Mouse (Mus musculus) kidney, adult 2 months (tissue): ENCODE results near the gene Gtf2h3. TPM values are rescaled to one million over a fixed set of nuclear protein-coding genes. Genes with fewer than 3 reads are reported as not detected.
A peak's percentile ranks its signal among the peaks of the same experiment; 100 is the strongest.
"Not testable (repeated sequence)": the region's sequence is repeated elsewhere in the genome, so short reads cannot be mapped to it uniquely, and the experiment has no call there.

Source experiments
- DNase-seq: peaks from one replicate; pipeline ENCODE4 v3.0.0; 2021
- H3K27ac ChIP-seq: fragments of 200-500 bp; 2 replicates; pipeline ENCODE4 v1.5.1; 2012; ENCODE audit warnings: low read depth, low read length, control low read depth, inconsistent platforms; ENCODE audit not compliant: insufficient read depth
- H3K27me3 ChIP-seq: fragments of 200-500 bp; replicated peaks from 2 replicates; pipeline ENCODE4 v1.6.1; 2012; ENCODE audit warnings: mild to moderate bottlenecking, moderate library complexity, low read length, inconsistent platforms; ENCODE audit not compliant: control insufficient read depth, insufficient read depth
- H3K36me3 ChIP-seq: fragments of 200-500 bp; 2 replicates; pipeline ENCODE4 v1.6.1; 2012; ENCODE audit warnings: mild to moderate bottlenecking, moderate library complexity, low read length, inconsistent platforms; ENCODE audit not compliant: control insufficient read depth, insufficient read depth
- H3K4me1 ChIP-seq: fragments of 200-500 bp; 2 replicates; pipeline ENCODE4 v1.6.1; 2011; ENCODE audit warnings: low read length; ENCODE audit not compliant: control insufficient read depth, insufficient read depth
- H3K4me3 ChIP-seq: fragments of 200-500 bp; 2 replicates; pipeline ENCODE4 v1.5.1; 2011; ENCODE audit warnings: mild to moderate bottlenecking, low read depth, low read length, control low read depth; ENCODE audit not compliant: insufficient read depth
- CTCF ChIP-seq: fragments of 200-500 bp; conservative IDR thresholded peaks from 2 replicates; pipeline ENCODE4 v1.5.1; 2011; ENCODE audit warnings: low read depth, mild to moderate bottlenecking, control low read depth, low read length, moderate library complexity, mixed read lengths; ENCODE audit not compliant: insufficient read depth, insufficient read length
- POLR2A ChIP-seq: fragments of 200-500 bp; IDR thresholded peaks from one replicate; pipeline ENCODE4 v1.6.1; 2011; ENCODE audit warnings: low read depth, low read length, control low read depth
- WGBS: fragments of 180-500 bp; shearing (Covaris S2); methylation state at CpG from one replicate; pipeline ENCODE4 v1.1.7; 2018; 5-methylcytosine and 5-hydroxymethylcytosine counted together
- polyA plus RNA-seq: library from polyadenylated mRNA; depleted of rRNA; stranded (reverse); fragments of >200 nt; gene quantifications from 2 replicates; pipeline ENCODE4 v1.2.3, GENCODE M21; 2012

Gene Gtf2h3
- polyA plus RNA-seq, 1 experiment: 34.5 TPM

- WGBS: 95% methylated on average over 9 of the region's 9 CpGs
- Histone ChIP-seq H3K27ac (no peak overlapping the region), H3K4me3 (no peak overlapping the region), H3K36me3 (no peaks in the 10 kb centered on the region), H3K4me1 (peaks cover 5% of the 10 kb centered on the region), H3K27me3 (no peaks in the 10 kb centered on the region)
- DNase-seq: no peak
- TF ChIP-seq CTCF (no peak), POLR2A (no peak)
These were observed 45.4 kb downstream of the Gtf2h3 start for GRCm38 (mm10) chr5:124624291-124624690.

GRCm38 (mm10) chr5:124628448-124629363 lies 49.8 kb downstream of the Gtf2h3 start, which contains the start of gene Atp6v0a2:
Gene Atp6v0a2, plus strand, starts transcription at chr5:124628576.
- no peaks in the 10 kb centered on the region for H3K36me3 ChIP-seq
- H3K27me3 ChIP-seq: no peaks in the 10 kb centered on the region
- TF ChIP-seq POLR2A (peak; percentile 46), CTCF (no peak)
- under 1% methylated on average over 58 of the region's 58 CpGs for WGBS
- H3K4me1 ChIP-seq: peaks cover 14% of the 10 kb centered on the region
- H3K27ac ChIP-seq: peak within 1 kb of the TSS; percentile 86
- peak within 1 kb of the TSS; percentile 84 for H3K4me3 ChIP-seq
- peak; percentile 98 for DNase-seq

GRCm38 (mm10) chr5:124629641-124630040 lies 50.7 kb downstream of the Gtf2h3 start:
- peaks cover 14% of the 10 kb centered on the region for H3K4me1 ChIP-seq
- H3K27ac ChIP-seq: no peak overlapping the region
- peak overlapping the region; percentile 84 for H3K4me3 ChIP-seq
- WGBS: 2% methylated on average over 11 of the region's 11 CpGs
- DNase-seq: peak; percentile 50
- H3K36me3 ChIP-seq: no peaks in the 10 kb centered on the region
- H3K27me3 ChIP-seq: no peaks in the 10 kb centered on the region
- no peak for TF ChIP-seq POLR2A

- no peak for DNase-seq
- H3K36me3 ChIP-seq: no peaks in the 10 kb centered on the region
- TF ChIP-seq POLR2A (no peak), CTCF (no peak)
- H3K27ac ChIP-seq: no peak overlapping the region
- WGBS: 89% methylated on average over 11 of the region's 11 CpGs
- H3K4me1 ChIP-seq: peaks cover 14% of the 10 kb centered on the region
- H3K27me3 ChIP-seq: no peaks in the 10 kb centered on the region
- H3K4me3 ChIP-seq: no peak overlapping the region
These were observed 52.7 kb downstream of the Gtf2h3 start for GRCm38 (mm10) chr5:124631685-124632084.

- Histone ChIP-seq H3K36me3 (peaks cover under 1% of the 10 kb centered on the region; the same call in 1 of the 2 replicates), H3K4me1 (peaks cover 14% of the 10 kb centered on the region), H3K27me3 (no peaks in the 10 kb centered on the region), H3K4me3 (no peak overlapping the region), H3K27ac (no peak overlapping the region)
- WGBS: 58% methylated on average over 5 of the region's 5 CpGs
- TF ChIP-seq CTCF (no peak), POLR2A (no peak)
- no peak for DNase-seq
These were observed 53.5 kb downstream of the Gtf2h3 start for GRCm38 (mm10) chr5:124632461-124632860.

GRCm38 (mm10) chr5:124633425-124633824 lies 54.5 kb downstream of the Gtf2h3 start:
- no peak overlapping the region for H3K27ac ChIP-seq
- no peak for DNase-seq
- H3K36me3 ChIP-seq: peaks cover 4% of the 10 kb centered on the region; the same call in 1 of the 2 replicates
- TF ChIP-seq CTCF (no peak), POLR2A (no peak)
- H3K4me3 ChIP-seq: no peak overlapping the region
- H3K4me1 ChIP-seq: peaks cover 8% of the 10 kb centered on the region; the same call in 1 of the 2 replicates
- WGBS: 70% methylated on average over 2 of the region's 2 CpGs
- no peaks in the 10 kb centered on the region for H3K27me3 ChIP-seq

GRCm38 (mm10) chr5:124635068-124635467 lies 56.1 kb downstream of the Gtf2h3 start:
- peak; percentile 45 for TF ChIP-seq CTCF
- DNase-seq: peak; percentile 38
- not testable (repeated sequence) for H3K36me3 ChIP-seq, H3K4me3 ChIP-seq, H3K4me1 ChIP-seq, H3K27me3 ChIP-seq, H3K27ac ChIP-seq
- WGBS: 66% methylated on average over 4 of the region's 4 CpGs
